Mouse (Mus musculus) duodenum, adult 2 months (tissue): ENCODE results near the gene Dda1. TPM values are rescaled to one million over a fixed set of nuclear protein-coding genes. Genes with fewer than 3 reads are reported as not detected.

Source experiments
- polyA plus RNA-seq: library from polyadenylated mRNA; depleted of rRNA; stranded (reverse); fragments of >200 nt; gene quantifications from 2 replicates; pipeline ENCODE4 v1.2.3, GENCODE M21; 2012; ENCODE audit warnings: low replicate concordance; rRNA removed

Gene Dda1
- 83.6 and 99.3 TPM in 2 replicates for polyA plus RNA-seq

GRCm38 (mm10) chr8:71468916-71469315, at the start of gene Dda1:
Gene Dda1 (plus strand): TSS chr8:71469199.

GRCm38 (mm10) chr8:71463188-71464033, 5.6 kb upstream of the Dda1 start, which contains the start of gene Abhd8:
Gene Abhd8 (minus strand): TSS chr8:71463655.

DNA sequence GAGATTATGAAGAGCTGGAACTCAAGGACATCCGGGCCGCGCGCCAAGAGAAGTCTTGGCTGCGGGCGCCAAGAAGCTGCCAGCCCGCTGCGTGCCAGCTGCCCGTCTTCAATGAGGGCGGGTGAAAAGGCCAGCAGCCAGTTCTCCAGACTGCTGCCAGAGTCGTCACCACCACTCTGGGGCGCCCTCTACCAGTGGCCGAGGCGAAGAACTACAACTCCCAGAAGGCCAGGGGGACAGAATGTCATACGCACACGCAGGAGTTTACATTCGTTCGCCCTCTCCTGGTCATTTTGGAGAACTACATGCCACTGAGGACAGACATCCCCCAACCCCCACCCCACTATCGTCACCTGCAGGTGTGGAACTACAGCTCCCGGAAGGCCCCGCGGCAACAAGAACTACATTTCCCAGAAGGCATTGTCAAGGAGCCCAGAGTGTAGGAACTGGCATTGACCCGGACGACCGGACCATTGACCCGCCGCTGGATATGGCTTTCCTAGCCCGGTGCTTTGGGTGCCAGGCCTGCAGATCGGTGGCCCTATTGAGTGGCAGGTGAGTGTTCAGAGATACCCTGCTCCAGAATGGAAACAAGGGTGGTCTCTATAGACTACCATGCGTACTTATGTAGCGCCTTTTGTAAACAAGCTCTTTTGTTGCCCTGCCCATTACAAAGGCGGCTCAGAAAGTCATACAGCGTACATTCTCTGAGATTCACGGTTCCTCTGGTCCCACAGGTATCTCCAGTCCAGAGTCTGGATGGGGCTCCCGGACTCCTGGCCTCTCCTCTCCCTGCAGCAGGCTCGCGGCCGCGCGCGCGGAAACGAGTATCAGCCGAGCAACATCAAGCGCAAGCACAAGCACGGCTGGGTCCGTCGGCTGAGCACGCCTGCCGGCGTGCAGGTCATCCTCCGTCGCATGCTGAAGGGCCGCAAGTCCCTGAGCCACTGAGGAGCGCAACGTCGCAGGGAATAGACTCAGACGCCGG, 4.2 kb upstream of the Dda1 start, which contains the start of gene Mrpl34:
Mrpl34 (plus strand) TSS at position 447 of the 988 bp plus-strand sequence.

DNA sequence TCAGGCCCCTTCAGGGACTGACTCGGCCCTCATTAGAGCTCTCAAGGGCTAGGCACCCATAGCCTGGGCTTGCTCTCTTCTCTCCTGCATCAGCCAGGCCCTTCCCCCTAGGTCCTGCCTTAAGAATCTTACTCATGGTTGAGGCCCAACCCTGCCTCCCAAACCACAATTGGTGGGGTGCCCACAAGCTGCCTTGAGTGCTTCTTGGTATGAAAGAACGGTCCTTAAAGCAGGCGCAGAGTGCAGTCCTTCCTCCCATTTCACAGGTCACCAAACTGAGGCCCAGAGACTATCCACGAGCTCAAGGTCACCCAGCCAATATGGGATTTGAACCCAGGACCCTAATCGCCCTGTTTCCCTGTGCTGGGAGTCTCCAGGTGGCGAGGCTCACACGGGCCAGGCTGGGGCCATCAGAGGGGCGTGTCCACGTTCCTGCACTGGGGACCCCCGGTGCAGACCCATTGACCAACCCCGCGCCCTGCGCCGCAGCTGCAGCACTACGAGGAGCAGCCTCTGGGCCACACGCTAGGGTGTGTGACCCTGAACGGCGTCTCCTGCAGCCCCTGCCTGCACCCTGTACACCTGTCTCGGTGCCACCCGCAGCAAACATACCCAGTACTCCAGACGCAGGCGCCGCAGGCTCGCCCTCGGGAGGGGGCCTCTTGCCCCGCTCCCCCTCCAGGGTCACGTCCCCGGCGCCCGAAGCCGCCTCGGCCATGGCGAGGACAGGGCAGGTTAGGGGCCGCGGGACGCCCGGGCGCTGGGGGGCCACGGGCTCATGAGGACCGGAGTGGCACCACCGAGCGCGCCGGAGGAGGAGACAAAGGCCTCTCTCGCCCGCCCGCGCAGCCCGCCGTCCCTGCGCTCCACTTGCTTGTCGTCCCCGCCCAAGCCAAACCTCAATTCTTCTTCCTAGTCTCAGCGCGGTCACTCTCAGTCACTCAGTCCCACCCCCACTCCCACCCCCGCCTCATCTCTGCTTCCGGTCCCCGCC, 16.4 kb downstream of the Dda1 start, which contains the start of gene Ano8:
Ano8 (minus strand) TSS at position 822 of the 994 bp plus-strand sequence.

GRCm38 (mm10) chr8:71487691-71488445, 18.9 kb downstream of the Dda1 start, which contains the start of gene Gtpbp3:
Gene Gtpbp3 (plus strand): TSS chr8:71488103.

DNA sequence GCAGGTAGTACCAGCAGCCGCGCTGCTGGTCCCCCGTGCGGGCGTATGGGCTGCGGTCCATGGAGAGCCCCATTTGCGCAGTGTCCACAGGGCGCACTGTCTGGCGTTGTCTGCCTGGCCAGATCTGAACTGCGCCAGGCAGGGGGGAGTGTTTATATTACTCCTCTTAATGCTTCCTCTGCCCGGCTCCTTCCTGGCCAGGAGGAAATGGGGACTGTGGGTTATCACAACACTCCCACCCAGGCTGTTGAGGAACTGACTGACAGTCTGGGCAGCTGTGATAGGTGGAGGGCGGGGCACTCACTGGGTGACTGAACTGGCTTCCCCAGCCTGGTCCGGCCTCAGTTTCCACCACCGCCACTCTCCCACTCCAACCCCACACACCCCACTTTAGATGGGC, 42.6 kb downstream of the Dda1 start, which contains the start of gene Plvap:
Plvap (minus strand) TSS at position 109 of the 400 bp plus-strand sequence.

DNA sequence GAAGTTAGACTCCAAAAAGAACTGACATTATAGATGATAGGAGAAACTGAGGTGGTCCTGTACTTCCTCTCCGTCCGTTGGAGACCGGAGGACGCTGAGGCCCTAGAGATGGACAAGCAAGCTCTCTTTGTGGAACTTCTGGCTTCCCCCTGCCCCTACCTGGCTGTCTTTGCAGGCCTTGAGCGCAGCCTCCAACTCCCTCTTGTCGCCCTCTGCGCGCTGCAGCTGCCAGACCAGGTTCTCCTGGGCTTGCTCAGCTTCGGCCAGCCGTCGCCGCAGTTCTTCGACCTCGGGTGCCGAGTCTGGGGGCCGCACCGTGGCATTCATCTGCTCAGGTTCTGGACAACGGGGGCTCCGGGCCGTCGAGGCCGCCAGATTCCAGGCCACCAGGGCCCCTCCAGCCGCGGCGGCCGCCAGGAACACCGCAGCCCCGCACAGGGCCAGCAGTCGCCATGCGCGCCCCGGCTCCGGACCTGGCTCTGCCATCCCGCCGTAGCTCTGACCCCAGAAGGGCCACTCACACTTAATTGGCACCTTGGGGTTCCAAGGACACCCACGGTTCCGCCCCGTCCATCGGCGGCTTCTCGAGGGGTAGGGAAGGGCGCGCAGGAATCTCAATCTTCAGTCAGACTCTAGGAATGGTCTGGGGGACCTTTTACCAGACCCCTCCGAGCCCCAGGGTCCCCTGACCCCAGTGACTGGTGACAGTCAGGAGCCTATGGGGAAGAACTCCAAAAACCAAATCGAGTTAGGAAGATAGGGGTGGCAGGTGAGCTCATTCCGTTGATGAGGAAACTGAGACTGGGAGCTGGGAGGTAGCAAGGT, 56.4 kb downstream of the Dda1 start, which contains the start of gene Ccdc194:
Ccdc194 (minus strand) TSS at position 486 of the 825 bp plus-strand sequence.

Other genes with a start within 250 kb of the Dda1 start
- gene Myo9b, start 196.5 kb upstream of the Dda1 start, polyA plus RNA-seq = 15.1 and 23.4 TPM in 2 replicates
- 3.6 and 4.1 TPM in 2 replicates for gene Haus8, start 196.3 kb upstream of the Dda1 start, polyA plus RNA-seq
- 51.2 and 55.3 TPM in 2 replicates for gene Use1, start 102.4 kb upstream of the Dda1 start, polyA plus RNA-seq
- 25.0 and 66.9 TPM in 2 replicates for gene Ocel1, start 97.9 kb upstream of the Dda1 start, polyA plus RNA-seq
- gene Nr2f6, start 87.2 kb upstream of the Dda1 start, polyA plus RNA-seq = 313 and 643 TPM in 2 replicates
- 9.5 TPM in 2 replicates for gene Ushbp1, start 73.4 kb upstream of the Dda1 start, polyA plus RNA-seq
- 102 and 106 TPM in 2 replicates for gene Babam1, start 72.3 kb upstream of the Dda1 start, polyA plus RNA-seq
- gene Ankle1, start 63.2 kb upstream of the Dda1 start, polyA plus RNA-seq = 12.8 and 20.1 TPM in 2 replicates
- 17.3 and 22.0 TPM in 2 replicates for gene Abhd8, start 5.5 kb upstream of the Dda1 start, polyA plus RNA-seq
- gene Mrpl34, start 4.2 kb upstream of the Dda1 start, polyA plus RNA-seq = 268 and 285 TPM in 2 replicates
- gene Ano8, start 16.8 kb downstream of the Dda1 start, polyA plus RNA-seq = 19.4 and 25.4 TPM in 2 replicates
- gene Gtpbp3, start 18.9 kb downstream of the Dda1 start, polyA plus RNA-seq = 29.5 and 30.2 TPM in 2 replicates
- gene Plvap, start 42.6 kb downstream of the Dda1 start, polyA plus RNA-seq = 270 and 394 TPM in 2 replicates
- gene Ccdc194, start 56.5 kb downstream of the Dda1 start, polyA plus RNA-seq = not detected in 2 replicates
- gene Bst2, start 68.3 kb downstream of the Dda1 start, polyA plus RNA-seq = 119 and 255 TPM in 2 replicates
- 159 and 312 TPM in 2 replicates for gene Mvb12a, start 73.7 kb downstream of the Dda1 start, polyA plus RNA-seq
- gene Tmem221, start 89.7 kb downstream of the Dda1 start, polyA plus RNA-seq = 0.50 and 1.4 TPM in 2 replicates
- gene Nxnl1, start 97.4 kb downstream of the Dda1 start, polyA plus RNA-seq = not detected in 2 replicates
- 28.3 and 40.4 TPM in 2 replicates for gene Slc27a1, start 99.7 kb downstream of the Dda1 start, polyA plus RNA-seq
- 210 and 420 TPM in 2 replicates for gene Pgls, start 123.0 kb downstream of the Dda1 start, polyA plus RNA-seq
- gene Fam129c, start 128.4 kb downstream of the Dda1 start, polyA plus RNA-seq = 1.6 and 3.1 TPM in 2 replicates
- 59.6 and 62.5 TPM in 2 replicates for gene Colgalt1, start 141.8 kb downstream of the Dda1 start, polyA plus RNA-seq
- 0.39 and 1.9 TPM in 2 replicates for gene Unc13a, start 202.6 kb downstream of the Dda1 start, polyA plus RNA-seq
- gene Jak3, start 207.1 kb downstream of the Dda1 start, polyA plus RNA-seq = 14.8 and 17.5 TPM in 2 replicates
- gene Insl3, start 220.0 kb downstream of the Dda1 start, polyA plus RNA-seq = 24.2 and 26.5 TPM in 2 replicates
- 227 and 269 TPM in 2 replicates for gene B3gnt3, start 232.6 kb downstream of the Dda1 start, polyA plus RNA-seq